Mouse (Mus musculus) Patski (cell line): Measurements from ENCODE around the gene Atad3a. TPM values are rescaled to one million over a fixed set of nuclear protein-coding genes. Genes with fewer than 3 reads are reported as not detected.

Experiments used
- ATAC-seq: fragments of 100-300 bp; one replicate; pipeline ENCODE4 v1.8.0; 2021
- CTCF ChIA-PET: fragments of 350-600 bp; sonication (Branson Sonifier 250); formaldehyde crosslinking; loops from one replicate; lab custom pipeline; 2022; ENCODE audit warnings: inconsistent platforms; lab: Charles Lee
- POLR2A ChIA-PET: fragments of 350-600 bp; sonication (Branson Sonifier 250); formaldehyde crosslinking; loops from one replicate; lab custom pipeline; 2022; ENCODE audit warnings: antibody characterized with exemption, inconsistent platforms; lab: Charles Lee
- DNase-seq: peaks from one replicate; pipeline ENCODE4 v3.0.0-alpha.2; 2011; ENCODE audit warnings: low read depth, low spot score
- H3K27me3 ChIP-seq: fragments of 371-371 bp; one replicate; pipeline ENCODE4 v1.5.1; 2021
- CTCF ChIP-seq: fragments of 100-300 bp; IDR thresholded peaks from one replicate; pipeline ENCODE4 v1.5.1; 2021
- in situ Hi-C: fragments of 300-500 bp; cut with MboI; formaldehyde crosslinking; loops from 3 replicates; pipeline ENCODE4 v1.11.1; 2018; ENCODE audit warnings: low pct_unique_long_range_greater_than_20kb, mixed read lengths
- polyA plus RNA-seq: library from polyadenylated mRNA; unstranded; gene quantifications from one replicate; pipeline ENCODE4 v1.2.3, GENCODE M21; 2021

Atad3a gene
- polyA plus RNA-seq, 1 experiment from 2014 or later, result 53.3 TPM

- no peaks in the 10 kb centered on the region for H3K27me3 ChIP-seq
- DNase-seq (no peak), ATAC-seq (no peak)
- in situ Hi-C loops, result no loop called here
- ChIA-PET POLR2A (no interaction called here), CTCF (interaction anchor here (0.9 to 2.2 kb wide), 3 partner anchors 8 to 25 kb away, joined by 3 to 12 read pairs (median 3); no protein-coding TSS in a partner anchor)
- no peak for TF ChIP-seq CTCF
These were observed 50.2 kb downstream of the Atad3a start for GRCm38 (mm10) chr4:155710521-155711252.

GRCm38 (mm10) chr4:155708988-155709387 lies 51.9 kb downstream of the Atad3a start:
- in situ Hi-C loops, result no loop called here
- ATAC-seq (no peak), DNase-seq (no peak)
- TF ChIP-seq CTCF, result no peak
- CTCF ChIA-PET, result interaction anchor here (1.1 kb wide), 1 partner anchor 8 kb away, joined by 4 read pairs; no protein-coding TSS in a partner anchor
- H3K27me3 ChIP-seq, result no peaks in the 10 kb centered on the region
- POLR2A ChIA-PET, result no interaction called here

GRCm38 (mm10) chr4:155708582-155708981 lies 52.3 kb downstream of the Atad3a start:
- no peak for DNase-seq
- H3K27me3 ChIP-seq, result no peaks in the 10 kb centered on the region
- ATAC-seq, result no peak
- ChIA-PET CTCF (no interaction called here), POLR2A (no interaction called here)
- in situ Hi-C loops, result no loop called here
- no peak for TF ChIP-seq CTCF

GRCm38 (mm10) chr4:155705592-155705929 lies 55.3 kb downstream of the Atad3a start:
- ChIA-PET CTCF (no interaction called here), POLR2A (no interaction called here)
- TF ChIP-seq CTCF, result no peak
- ATAC-seq (no peak), DNase-seq (no peak)
- in situ Hi-C loops, result no loop called here
- H3K27me3 ChIP-seq, result no peaks in the 10 kb centered on the region

GRCm38 (mm10) chr4:155704721-155705591 lies 55.9 kb downstream of the Atad3a start, which contains the start of gene Ssu72:
Gene Ssu72 (plus strand): TSS chr4:155704800.
- DNase-seq (peak; percentile 69), ATAC-seq (peak; percentile 69)
- TF ChIP-seq CTCF, result no peak
- ChIA-PET CTCF (interaction anchor here (0.8 to 2.1 kb wide), 3 partner anchors 14 to 223 kb away, joined by 3 to 4 read pairs (median 3); no protein-coding TSS in a partner anchor), POLR2A (interaction anchor here (0.7 to 1.0 kb wide), 2 partner anchors 10 to 55 kb away, joined by 3 read pairs; no protein-coding TSS in a partner anchor)
- H3K27me3 ChIP-seq, result no peaks in the 10 kb centered on the region
- in situ Hi-C loops, result no loop called here

GRCm38 (mm10) chr4:155703425-155703929 lies 57.4 kb downstream of the Atad3a start:
- ChIA-PET POLR2A (no interaction called here), CTCF (interaction anchor here (2.1 kb wide), 1 partner anchor 221 kb away, joined by 4 read pairs; no protein-coding TSS in a partner anchor)
- no peak for ATAC-seq
- no peak for DNase-seq
- H3K27me3 ChIP-seq, result no peaks in the 10 kb centered on the region
- in situ Hi-C loops, result no loop called here
- no peak for TF ChIP-seq CTCF

GRCm38 (mm10) chr4:155700425-155700824 lies 60.5 kb downstream of the Atad3a start:
- ChIA-PET POLR2A (no interaction called here), CTCF (interaction anchor here (1.4 kb wide), 1 partner anchor 8 kb away, joined by 3 read pairs; no protein-coding TSS in a partner anchor)
- no peaks in the 10 kb centered on the region for H3K27me3 ChIP-seq
- TF ChIP-seq CTCF, result peak; percentile 44
- ATAC-seq (no peak), DNase-seq (no peak)
- in situ Hi-C loops, result no loop called here

GRCm38 (mm10) chr4:155696261-155697255 lies 64.3 kb downstream of the Atad3a start:
- no peak for DNase-seq
- ChIA-PET CTCF (interaction anchor here (1.5 kb wide), 1 partner anchor 25 kb away, joined by 4 read pairs; no protein-coding TSS in a partner anchor), POLR2A (no interaction called here)
- TF ChIP-seq CTCF, result no peak
- H3K27me3 ChIP-seq, result no peaks in the 10 kb centered on the region
- no peak for ATAC-seq
- in situ Hi-C loops, result loop anchor here (5.0 kb wide), 1 partner anchor 214 kb away; no protein-coding TSS in a partner anchor

- no peaks in the 10 kb centered on the region for H3K27me3 ChIP-seq
- ChIA-PET POLR2A (interaction anchor here (1.0 kb wide), 1 partner anchor 9 kb away, joined by 3 read pairs; no protein-coding TSS in a partner anchor), CTCF (no interaction called here)
- in situ Hi-C loops, result loop anchor here (5.0 kb wide), 1 partner anchor 213 kb away; no protein-coding TSS in a partner anchor
- ATAC-seq (no peak), DNase-seq (no peak)
- TF ChIP-seq CTCF, result no peak
These were observed 65.3 kb downstream of the Atad3a start for GRCm38 (mm10) chr4:155695531-155696062.
